Mouse (Mus musculus): Measurements from ENCODE around the gene Rhpn2.

GRCm38 (mm10) chr7:35380351-35380750 is 46.4 kb downstream of the Rhpn2 start:
- TF ChIP-seq CTCF (IDR thresholded peaks at IDR 0.05; ENCODE audit: low read depth, low read length) (no peak), POLR2A (IDR thresholded peaks at IDR 0.05; ENCODE audit: insufficient read depth, low read length) (no peak)
